Mouse (Mus musculus): ENCODE measurements around the gene Lmna. TPM values are rescaled to one million over a fixed set of nuclear protein-coding genes. Genes with fewer than 3 reads are reported as not detected.
A peak's percentile ranks its signal among the peaks of the same experiment; 100 is the strongest.

Lmna gene
- polyA plus RNA-seq, 1 experiment from 2014 or later = 100 TPM

GRCm38 (mm10) chr3:88479163-88479562, 30.6 kb downstream of the Lmna start:
- WGBS = 57% methylated on average over 3 of the region's 3 CpGs
- no peak overlapping the region for H3K9ac ChIP-seq (replicated peaks; ENCODE audit: low read length)
- H3K4me1 ChIP-seq (ENCODE audit: insufficient read depth, low read length) = peaks cover under 1% of the 10 kb centered on the region; the same call in 1 of the 2 replicates
- H3K9me3 ChIP-seq (ENCODE audit: low read length) = no peaks in the 10 kb centered on the region
- no peak overlapping the region for H3K4me3 ChIP-seq (ENCODE audit: low read length)
- H3K27ac ChIP-seq (ENCODE audit: low read length) = no peak overlapping the region
- H3K27me3 ChIP-seq (ENCODE audit: insufficient read depth, low read length) = peaks cover 9% of the 10 kb centered on the region
- no peak overlapping the region for H3K4me2 ChIP-seq (replicated peaks; ENCODE audit: low read depth, low read length)
- H3K36me3 ChIP-seq (ENCODE audit: insufficient read depth, low read length) = peaks cover 4% of the 10 kb centered on the region; the same call in 1 of the 2 replicates
- no peak for ATAC-seq (ENCODE audit: low FRiP score, low TSS enrichment)

GRCm38 (mm10) chr3:88477735-88478134, 32.0 kb downstream of the Lmna start:
- H3K27me3 ChIP-seq (ENCODE audit: insufficient read depth, low read length) = peaks cover under 1% of the 10 kb centered on the region; the same call in 1 of the 2 replicates
- H3K36me3 ChIP-seq (ENCODE audit: insufficient read depth, low read length) = peaks cover under 1% of the 10 kb centered on the region; the same call in 1 of the 2 replicates
- H3K4me1 ChIP-seq (ENCODE audit: insufficient read depth, low read length) = no peaks in the 10 kb centered on the region; the same call in 1 of the 2 replicates
- no peak overlapping the region for H3K27ac ChIP-seq (ENCODE audit: low read length)
- H3K9me3 ChIP-seq (ENCODE audit: low read length) = no peaks in the 10 kb centered on the region
- no peak overlapping the region for H3K4me2 ChIP-seq (replicated peaks; ENCODE audit: low read depth, low read length)
- 3% methylated on average over 8 of the region's 8 CpGs for WGBS
- no peak overlapping the region for H3K9ac ChIP-seq (replicated peaks; ENCODE audit: low read length)
- ATAC-seq (ENCODE audit: low FRiP score, low TSS enrichment) = peak; percentile 86
- H3K4me3 ChIP-seq (ENCODE audit: low read length) = no peak overlapping the region

GRCm38 (mm10) chr3:88476403-88476802, 33.4 kb downstream of the Lmna start:
- WGBS = 62% methylated on average over 6 of the region's 6 CpGs
- no peak overlapping the region for H3K4me2 ChIP-seq (replicated peaks; ENCODE audit: low read depth, low read length)
- ATAC-seq (ENCODE audit: low FRiP score, low TSS enrichment) = no peak

GRCm38 (mm10) chr3:88473571-88473970, 36.2 kb downstream of the Lmna start:
- Histone ChIP-seq H3K4me3 (ENCODE audit: low read length) (no peak overlapping the region), H3K4me2 (replicated peaks; ENCODE audit: low read depth, low read length) (no peak overlapping the region), H3K4me1 (ENCODE audit: insufficient read depth, low read length) (peaks cover 6% of the 10 kb centered on the region; the same call in 1 of the 2 replicates), H3K27me3 (ENCODE audit: insufficient read depth, low read length) (no peaks in the 10 kb centered on the region), H3K27ac (ENCODE audit: low read length) (0 out of 2 replicates have a peak overlapping the region, but pooled peaks have one; percentile 5), H3K9me3 (ENCODE audit: low read length) (no peaks in the 10 kb centered on the region), H3K36me3 (ENCODE audit: insufficient read depth, low read length) (no peaks in the 10 kb centered on the region), H3K9ac (replicated peaks; ENCODE audit: low read length) (no peak overlapping the region)
- no peak for ATAC-seq (ENCODE audit: low FRiP score, low TSS enrichment)
- 83% methylated on average over 1 of the region's 1 CpGs for WGBS

More at GRCm38 (mm10) chr3:88476403-88476802, 33.4 kb downstream of the Lmna start:
- Histone ChIP-seq H3K4me1 (ENCODE audit: insufficient read depth, low read length) (no peaks in the 10 kb centered on the region; the same call in 1 of the 2 replicates), H3K4me3 (ENCODE audit: low read length) (no peak overlapping the region), H3K27ac (ENCODE audit: low read length) (no peak overlapping the region), H3K9ac (replicated peaks; ENCODE audit: low read length) (no peak overlapping the region), H3K36me3 (ENCODE audit: insufficient read depth, low read length) (no peaks in the 10 kb centered on the region), H3K27me3 (ENCODE audit: insufficient read depth, low read length) (no peaks in the 10 kb centered on the region), H3K9me3 (ENCODE audit: low read length) (no peaks in the 10 kb centered on the region)

- H3K4me1 ChIP-seq (ENCODE audit: insufficient read depth, low read length) = peaks cover 6% of the 10 kb centered on the region; the same call in 1 of the 2 replicates
- no peak overlapping the region for H3K4me3 ChIP-seq (ENCODE audit: low read length)
- no peak for ATAC-seq (ENCODE audit: low FRiP score, low TSS enrichment)
- peak overlapping the region; percentile 4; the same call in 1 of the 2 replicates for H3K27ac ChIP-seq (ENCODE audit: low read length)
- H3K9me3 ChIP-seq (ENCODE audit: low read length) = no peaks in the 10 kb centered on the region
- no peaks in the 10 kb centered on the region for H3K36me3 ChIP-seq (ENCODE audit: insufficient read depth, low read length)
- H3K27me3 ChIP-seq (ENCODE audit: insufficient read depth, low read length) = no peaks in the 10 kb centered on the region
- no peak overlapping the region for H3K4me2 ChIP-seq (replicated peaks; ENCODE audit: low read depth, low read length)
- 38% methylated on average over 5 of the region's 5 CpGs for WGBS
- H3K9ac ChIP-seq (replicated peaks; ENCODE audit: low read length) = no peak overlapping the region
Observed at GRCm38 (mm10) chr3:88473020-88473419, 36.7 kb downstream of the Lmna start.

- H3K4me1 ChIP-seq (ENCODE audit: insufficient read depth, low read length) = peaks cover 9% of the 10 kb centered on the region; the same call in 1 of the 2 replicates
- no peaks in the 10 kb centered on the region for H3K27me3 ChIP-seq (ENCODE audit: insufficient read depth, low read length)
- ATAC-seq (ENCODE audit: low FRiP score, low TSS enrichment) = peak; percentile 86
- WGBS = 37% methylated on average over 10 of the region's 10 CpGs
- H3K27ac ChIP-seq (ENCODE audit: low read length) = peak overlapping the region; percentile 91
- H3K4me3 ChIP-seq (ENCODE audit: low read length) = no peak overlapping the region
- H3K36me3 ChIP-seq (ENCODE audit: insufficient read depth, low read length) = no peaks in the 10 kb centered on the region
- no peaks in the 10 kb centered on the region for H3K9me3 ChIP-seq (ENCODE audit: low read length)
- no peak overlapping the region for H3K4me2 ChIP-seq (replicated peaks; ENCODE audit: low read depth, low read length)
- H3K9ac ChIP-seq (replicated peaks; ENCODE audit: low read length) = no peak overlapping the region
Observed at GRCm38 (mm10) chr3:88470943-88471479, 38.7 kb downstream of the Lmna start.

- ATAC-seq (ENCODE audit: low FRiP score, low TSS enrichment) = no peak
- H3K4me1 ChIP-seq (ENCODE audit: insufficient read depth, low read length) = peaks cover 9% of the 10 kb centered on the region; the same call in 1 of the 2 replicates
- no peaks in the 10 kb centered on the region for H3K9me3 ChIP-seq (ENCODE audit: low read length)
- 79% methylated on average over 2 of the region's 2 CpGs for WGBS
- no peak overlapping the region for H3K4me2 ChIP-seq (replicated peaks; ENCODE audit: low read depth, low read length)
- H3K27me3 ChIP-seq (ENCODE audit: insufficient read depth, low read length) = no peaks in the 10 kb centered on the region
- no peaks in the 10 kb centered on the region for H3K36me3 ChIP-seq (ENCODE audit: insufficient read depth, low read length)
- no peak overlapping the region for H3K27ac ChIP-seq (ENCODE audit: low read length)
- H3K9ac ChIP-seq (replicated peaks; ENCODE audit: low read length) = no peak overlapping the region
- no peak overlapping the region for H3K4me3 ChIP-seq (ENCODE audit: low read length)
Observed at GRCm38 (mm10) chr3:88469466-88469865, 40.3 kb downstream of the Lmna start.

- WGBS = 28% methylated on average over 16 of the region's 16 CpGs
- H3K36me3 ChIP-seq (ENCODE audit: insufficient read depth, low read length) = no peaks in the 10 kb centered on the region
- no peak overlapping the region for H3K27ac ChIP-seq (ENCODE audit: low read length)
- no peaks in the 10 kb centered on the region for H3K27me3 ChIP-seq (ENCODE audit: insufficient read depth, low read length)
- peaks cover 9% of the 10 kb centered on the region; the same call in 1 of the 2 replicates for H3K4me1 ChIP-seq (ENCODE audit: insufficient read depth, low read length)
- H3K9me3 ChIP-seq (ENCODE audit: low read length) = no peaks in the 10 kb centered on the region
- H3K9ac ChIP-seq (replicated peaks; ENCODE audit: low read length) = 0 out of 2 replicates have a peak overlapping the region, but pooled peaks have one; percentile 34
- no peak overlapping the region for H3K4me2 ChIP-seq (replicated peaks; ENCODE audit: low read depth, low read length)
- peak; percentile 85 for ATAC-seq (ENCODE audit: low FRiP score, low TSS enrichment)
- no peak overlapping the region for H3K4me3 ChIP-seq (ENCODE audit: low read length)
Observed at GRCm38 (mm10) chr3:88467116-88467824, 42.5 kb downstream of the Lmna start.

- Histone ChIP-seq H3K4me1 (ENCODE audit: insufficient read depth, low read length) (peaks cover 10% of the 10 kb centered on the region; the same call in 1 of the 2 replicates), H3K4me3 (ENCODE audit: low read length) (no peak overlapping the region), H3K9ac (replicated peaks; ENCODE audit: low read length) (no peak overlapping the region), H3K27ac (ENCODE audit: low read length) (no peak overlapping the region), H3K27me3 (ENCODE audit: insufficient read depth, low read length) (0 out of 2 replicates have a peak, but pooled peaks cover 3% of the 10 kb centered on the region), H3K4me2 (replicated peaks; ENCODE audit: low read depth, low read length) (no peak overlapping the region), H3K36me3 (ENCODE audit: insufficient read depth, low read length) (no peaks in the 10 kb centered on the region), H3K9me3 (ENCODE audit: low read length) (no peaks in the 10 kb centered on the region)
- no peak for ATAC-seq (ENCODE audit: low FRiP score, low TSS enrichment)
- WGBS = 81% methylated on average over 2 of the region's 2 CpGs
Observed at GRCm38 (mm10) chr3:88465127-88465526, 44.6 kb downstream of the Lmna start.

- Histone ChIP-seq H3K9ac (replicated peaks; ENCODE audit: low read length) (no peak overlapping the region), H3K36me3 (ENCODE audit: insufficient read depth, low read length) (no peaks in the 10 kb centered on the region), H3K27ac (ENCODE audit: low read length) (no peak overlapping the region), H3K4me3 (ENCODE audit: low read length) (no peak overlapping the region), H3K4me1 (ENCODE audit: insufficient read depth, low read length) (peaks cover 10% of the 10 kb centered on the region; the same call in 1 of the 2 replicates), H3K4me2 (replicated peaks; ENCODE audit: low read depth, low read length) (no peak overlapping the region), H3K27me3 (ENCODE audit: insufficient read depth, low read length) (0 out of 2 replicates have a peak, but pooled peaks cover 4% of the 10 kb centered on the region), H3K9me3 (ENCODE audit: low read length) (no peaks in the 10 kb centered on the region)
- 49% methylated on average over 3 of the region's 3 CpGs for WGBS
- no peak for ATAC-seq (ENCODE audit: low FRiP score, low TSS enrichment)
Observed at GRCm38 (mm10) chr3:88464425-88464824, 45.3 kb downstream of the Lmna start.
